Mouse (Mus musculus) lung, postnatal 4 days (tissue): ENCODE results near the gene Cdh18.
"Not testable (repeated sequence)": the region's sequence is repeated elsewhere in the genome, so short reads cannot be mapped to it uniquely, and the experiment has no call there.

Experiments used
- DNase-seq, 2 experiments: peaks; one replicate each; pipeline ENCODE4 v3.0.0; 2021

Cdh18 gene

DNA sequence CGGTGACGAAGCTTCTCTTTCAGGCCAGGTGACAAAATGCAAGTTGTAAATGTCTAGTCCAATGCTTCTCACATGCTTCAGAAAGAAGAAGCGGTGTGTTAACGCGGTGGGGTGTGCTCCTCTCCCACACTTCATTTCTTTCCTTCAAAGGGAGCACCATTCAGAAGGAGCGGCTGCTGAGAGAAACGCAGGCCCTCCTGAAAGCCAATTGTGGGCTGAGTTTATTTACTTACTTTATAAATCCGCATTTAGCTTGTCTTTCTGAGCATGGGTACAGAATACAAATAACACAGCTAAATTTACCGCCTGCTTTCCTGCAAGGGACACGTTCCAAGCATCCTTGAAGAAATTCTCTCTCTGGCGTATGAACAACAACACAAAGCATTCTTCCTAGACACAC is 420.6 kb downstream of the Cdh18 start:
- no peak for DNase-seq

- DNase-seq: no peak
These were observed 431.3 kb downstream of the Cdh18 start for GRCm38 (mm10) chr15:22980136-22980535.

- no peak for DNase-seq
These were observed 435.8 kb downstream of the Cdh18 start for GRCm38 (mm10) chr15:22984647-22985046.

DNA sequence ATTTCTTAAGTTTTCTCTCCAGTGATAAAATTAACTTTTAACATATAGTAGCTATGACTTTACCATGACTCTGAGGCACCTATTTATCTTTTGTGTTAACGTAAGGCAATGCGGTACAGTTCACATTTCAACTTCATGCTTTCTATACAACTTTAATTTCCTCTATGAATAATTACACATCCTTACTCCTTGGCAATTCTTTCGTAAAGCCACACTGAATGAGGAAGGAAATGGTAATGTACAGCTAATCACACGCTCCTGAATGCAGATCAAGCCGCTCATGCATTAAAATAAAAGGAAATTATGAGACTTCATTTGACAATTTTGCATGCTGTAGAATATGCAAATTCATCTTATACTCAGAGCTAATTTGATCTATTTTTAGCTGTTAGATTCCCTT is 467.9 kb downstream of the Cdh18 start:
- no peak for DNase-seq

DNA sequence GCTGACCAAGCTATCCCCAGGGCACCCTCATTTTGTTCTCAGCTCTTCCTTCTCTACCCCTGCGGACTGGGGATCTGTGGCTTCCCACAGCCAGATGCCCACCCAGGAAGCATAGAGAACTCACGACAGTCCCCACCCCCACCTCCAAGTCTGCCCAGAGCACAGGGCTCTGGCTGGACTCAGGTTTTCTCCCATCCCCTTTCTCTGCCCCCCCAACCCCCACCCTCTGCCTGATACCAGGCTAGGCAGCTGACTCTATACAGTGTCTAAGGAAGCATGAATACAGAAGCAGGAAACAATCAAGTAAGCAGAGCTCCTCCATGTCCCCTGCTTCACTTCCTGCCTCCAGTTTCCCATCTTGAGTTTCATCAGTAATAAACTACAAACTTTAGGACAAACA is 472.3 kb downstream of the Cdh18 start:
- DNase-seq: no peak

DNA sequence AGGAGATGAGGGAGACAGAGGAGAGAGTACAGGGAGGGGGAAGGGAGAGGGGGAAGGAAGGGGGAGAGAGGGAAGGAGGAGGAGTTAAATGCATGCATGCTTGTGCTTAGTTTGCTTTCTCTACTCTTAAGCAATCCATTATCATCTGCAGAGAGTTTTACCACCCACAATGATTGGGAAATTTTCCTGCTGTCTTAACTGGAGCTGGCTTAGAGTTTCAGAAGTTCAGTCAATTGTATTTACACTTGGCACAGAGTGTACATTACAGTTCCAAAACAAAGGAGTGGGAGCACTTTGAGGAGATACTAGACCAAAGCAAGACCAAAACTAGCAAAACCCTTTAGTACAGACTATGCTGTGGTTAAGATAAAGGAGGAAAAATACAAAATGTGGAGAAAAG is 473.8 kb downstream of the Cdh18 start:
- no peak for DNase-seq

DNA sequence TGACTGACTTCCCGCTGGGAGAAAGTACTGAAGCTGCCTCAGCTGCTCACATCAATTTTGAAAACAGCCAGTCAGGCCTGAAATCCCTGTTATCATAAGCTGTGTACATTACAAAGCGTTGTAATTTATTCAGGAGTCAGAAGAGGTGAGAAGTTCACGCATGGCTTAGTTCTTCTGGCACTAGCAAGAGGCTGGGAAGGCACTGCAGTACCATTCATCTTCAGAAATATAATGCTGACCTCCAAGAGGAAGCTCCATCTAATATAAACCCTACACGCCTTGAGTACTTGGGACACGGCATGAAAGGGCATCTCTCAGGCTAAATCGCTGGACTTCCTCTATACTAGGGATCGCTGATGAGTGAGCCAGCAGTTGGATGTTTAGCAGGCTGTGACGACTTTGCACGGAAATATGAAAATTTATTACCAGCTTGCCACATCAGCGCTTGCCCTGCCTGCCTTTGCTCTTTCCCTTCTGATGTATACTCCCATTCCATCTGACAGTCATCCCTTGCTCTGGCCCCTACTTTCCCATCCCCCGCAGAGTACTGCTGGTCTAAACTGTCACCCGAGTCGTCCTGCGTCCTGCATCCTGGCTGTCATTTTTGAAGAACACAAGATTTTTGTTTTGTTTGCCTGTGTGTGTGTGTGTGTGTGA is 486.9 kb downstream of the Cdh18 start:
- DNase-seq: no peak

DNA sequence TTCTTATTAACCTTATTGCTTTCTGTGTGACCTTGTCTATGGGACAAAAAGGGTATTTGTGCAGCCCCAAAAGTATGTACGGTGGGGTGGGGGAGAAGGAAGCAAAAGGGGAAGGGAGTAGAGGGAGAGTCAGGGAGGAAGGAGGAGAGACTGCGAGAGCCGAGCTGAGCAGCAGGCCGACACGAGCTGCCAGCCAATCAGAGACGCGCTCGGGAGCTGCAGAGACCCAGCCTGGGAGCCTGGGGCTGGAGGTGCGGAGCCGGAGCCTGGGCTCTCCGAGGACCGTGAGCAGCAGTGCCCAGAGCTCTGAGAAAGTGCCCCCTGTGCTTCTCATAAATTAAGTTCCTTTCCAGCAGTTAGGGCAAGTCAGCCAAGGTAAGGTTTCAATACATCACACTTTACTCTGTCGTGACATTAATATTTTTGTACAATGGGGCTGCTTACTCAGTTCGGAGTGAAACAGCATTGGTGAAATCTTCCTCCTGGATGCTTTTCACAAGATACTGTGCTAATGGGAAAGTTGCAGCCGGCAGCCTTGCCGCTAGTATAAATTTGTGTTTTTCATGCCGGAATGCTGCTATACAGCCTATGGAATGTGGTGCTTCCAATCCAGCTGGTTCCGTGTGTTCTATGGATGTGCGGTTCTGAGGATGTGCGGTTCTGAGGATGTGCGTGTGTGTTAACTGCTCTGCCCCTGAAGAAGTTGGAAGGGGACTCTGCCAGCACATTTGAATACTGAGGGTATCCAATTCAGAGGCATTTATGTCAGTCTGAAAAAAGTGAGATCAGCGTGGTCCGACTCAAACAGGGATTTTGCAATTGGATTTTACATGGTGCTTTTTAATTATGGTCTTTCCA is 487.6 kb downstream of the Cdh18 start:
- peak; percentile 38 to 61 for DNase-seq

- no peak for DNase-seq
These were observed 488.7 kb downstream of the Cdh18 start for GRCm38 (mm10) chr15:23037561-23037960.

DNA sequence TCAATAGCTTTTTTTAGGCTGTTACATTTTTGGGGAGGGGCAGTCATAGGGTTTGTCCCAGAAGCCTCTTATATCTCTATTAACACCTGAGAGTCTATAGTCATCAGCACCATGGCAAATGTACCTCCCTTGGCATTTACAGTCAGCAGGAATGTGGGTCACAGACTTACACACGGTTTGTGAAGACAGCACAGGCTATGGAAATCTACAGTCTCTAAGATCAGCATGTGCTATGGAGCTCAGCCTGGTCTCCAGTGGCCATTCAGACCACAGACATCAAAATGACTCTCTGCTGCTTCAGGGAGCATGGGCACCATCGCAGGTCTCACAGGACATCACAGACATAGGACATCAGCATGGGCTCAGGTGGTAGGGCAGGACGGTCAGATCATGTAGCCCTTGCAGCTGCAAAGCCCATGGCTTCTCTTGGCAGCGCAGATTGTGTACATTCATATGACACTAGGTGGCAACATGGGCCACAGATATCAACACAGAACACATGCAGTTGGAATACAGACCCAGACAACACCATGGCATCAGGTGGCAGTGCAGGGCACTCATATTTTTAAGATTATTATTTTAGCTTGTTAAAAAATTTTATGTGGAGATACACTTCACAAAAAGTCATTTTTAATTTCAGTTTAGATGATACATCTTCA is 497.4 kb downstream of the Cdh18 start:
- DNase-seq: no peak

DNA sequence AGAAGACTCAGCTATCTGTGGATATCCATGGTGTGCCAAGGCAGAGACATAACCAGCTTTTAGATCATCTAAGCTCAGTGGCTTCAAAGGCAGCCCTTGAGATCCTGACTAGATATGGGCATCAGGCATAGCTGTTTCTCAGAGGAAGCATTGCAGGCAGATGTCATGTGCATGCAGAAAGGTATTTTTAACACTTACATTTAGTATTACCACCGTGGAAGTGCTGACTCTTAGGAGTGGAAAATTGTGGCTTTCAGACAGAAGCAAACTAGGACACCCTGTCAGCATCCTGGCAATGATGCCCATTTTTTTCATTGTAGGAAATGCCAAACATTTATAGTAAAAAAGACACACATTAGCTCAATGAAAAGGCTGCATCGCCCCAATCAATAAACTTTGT is 503.2 kb downstream of the Cdh18 start:
- no peak for DNase-seq

GRCm38 (mm10) chr15:23085326-23085725 is 536.5 kb downstream of the Cdh18 start:
- not testable (repeated sequence) for DNase-seq

DNA sequence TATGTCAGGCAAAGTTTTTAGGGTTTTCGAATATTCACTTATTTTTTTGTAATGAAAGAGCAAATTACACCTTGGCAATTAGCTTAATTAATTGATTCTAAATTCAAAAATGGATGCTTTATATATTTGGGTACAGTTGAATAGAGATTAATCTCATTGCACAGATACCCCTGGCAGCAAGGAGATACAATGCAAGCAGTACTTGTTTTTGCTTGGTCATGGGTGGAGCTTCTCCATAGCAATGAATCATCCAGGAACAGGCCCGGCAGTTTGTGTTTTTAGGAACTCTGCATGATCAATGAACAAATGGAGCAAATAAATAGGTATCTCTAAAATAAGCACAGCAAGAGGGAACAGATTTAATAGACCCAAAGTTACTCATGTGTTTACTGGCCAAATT is 538.7 kb downstream of the Cdh18 start:
- no peak for DNase-seq

- DNase-seq: no peak
These were observed 547.8 kb downstream of the Cdh18 start for GRCm38 (mm10) chr15:23096601-23097000.

- no peak for DNase-seq
These were observed 556.0 kb downstream of the Cdh18 start for GRCm38 (mm10) chr15:23104668-23105380.

GRCm38 (mm10) chr15:23134950-23135715 is 586.3 kb downstream of the Cdh18 start:
- no peak for DNase-seq

DNA sequence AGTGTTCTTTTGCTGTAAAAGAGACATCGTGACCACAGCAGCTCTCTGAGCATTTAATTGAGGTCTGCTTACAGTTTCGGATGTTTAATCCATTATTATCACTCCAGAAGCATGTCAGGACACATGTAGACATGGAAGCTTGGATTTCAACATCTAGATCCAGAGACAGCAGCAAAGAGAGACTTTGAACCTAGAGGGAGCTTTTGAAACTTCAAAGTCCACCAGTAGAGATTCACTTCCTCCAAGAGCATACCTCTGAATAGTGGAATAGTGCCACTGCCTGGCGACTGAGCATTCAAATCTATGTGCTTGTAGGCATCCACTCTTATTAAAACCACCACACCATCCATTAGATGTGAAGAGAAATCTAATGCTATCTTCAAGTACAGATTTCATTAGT is 588.1 kb downstream of the Cdh18 start:
- DNase-seq: no peak

- DNase-seq: not testable (repeated sequence)
These were observed 594.1 kb downstream of the Cdh18 start for GRCm38 (mm10) chr15:23142907-23143306.

DNA sequence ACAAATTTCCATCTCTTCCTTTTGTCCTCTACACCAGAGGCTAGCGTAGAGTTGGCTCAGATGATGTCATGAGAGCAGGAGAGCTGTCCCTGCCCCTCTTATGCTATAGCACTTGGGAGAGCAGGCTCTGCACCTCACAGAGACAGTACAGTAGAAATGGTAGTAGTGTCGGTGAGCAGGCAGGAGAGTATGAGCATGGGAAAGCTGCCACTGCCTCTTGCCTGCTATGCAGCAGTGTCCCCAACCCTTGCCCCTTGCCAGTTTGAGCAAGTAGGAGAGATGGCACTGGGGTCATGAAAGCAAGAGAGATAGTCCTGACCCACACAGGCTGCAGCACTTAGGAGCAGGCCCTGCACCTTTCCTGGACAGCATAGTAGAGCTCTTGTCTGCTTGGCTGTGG is 607.1 kb downstream of the Cdh18 start:
- DNase-seq: no peak

- DNase-seq: no peak
These were observed 616.0 kb downstream of the Cdh18 start for GRCm38 (mm10) chr15:23164869-23165268.

DNA sequence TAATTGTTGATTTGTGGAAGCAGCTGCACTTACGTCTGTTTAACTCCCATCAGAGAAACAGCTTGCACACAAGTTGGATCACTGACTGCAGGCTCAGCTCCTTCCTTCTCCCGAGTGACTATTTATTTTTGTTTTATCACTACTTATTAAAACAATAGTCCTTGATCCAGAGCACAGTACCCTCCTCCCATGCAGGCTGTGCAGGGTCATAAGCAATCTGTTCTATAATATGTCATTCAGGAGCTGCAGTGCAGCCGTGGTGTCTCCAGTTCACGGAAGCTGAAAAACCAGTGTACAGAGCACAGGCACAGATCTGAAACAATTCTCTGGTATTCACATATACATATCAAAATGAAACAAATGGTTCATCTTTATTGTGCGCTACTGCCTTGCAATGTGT is 625.8 kb downstream of the Cdh18 start:
- DNase-seq: no peak

DNA sequence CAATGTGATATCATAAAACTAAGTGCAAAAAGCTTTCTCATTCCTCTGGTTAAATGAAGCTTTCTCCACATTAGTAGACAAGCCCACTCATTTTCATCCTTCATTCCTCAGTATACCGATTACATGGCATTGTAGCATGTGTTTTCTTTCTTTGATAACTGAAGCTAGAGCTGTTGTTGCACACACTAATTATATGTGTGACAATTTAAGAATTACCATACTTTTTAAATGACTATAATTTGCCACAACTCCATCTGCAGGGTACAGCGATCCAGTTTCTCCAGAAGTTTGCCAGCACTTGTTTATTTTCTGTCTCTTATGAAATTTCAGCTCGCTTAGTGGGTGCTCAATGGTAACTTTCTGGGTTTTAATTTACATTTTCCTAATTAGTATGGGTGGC is 663.2 kb downstream of the Cdh18 start:
- no peak for DNase-seq
